Mouse (Mus musculus) heart, adult 2 months (tissue): ENCODE measurements at regions not wholly inside any gene's neighbourhood (a gene's known extent, or its start where the extent isn't known, plus 50 kb on each side); places are given as distances from the start of the nearest gene placed in this dataset.

Source experiments
- CTCF ChIP-seq: fragments of 200-600 bp; IDR thresholded peaks from 2 replicates; pipeline ENCODE4 v1.8.1; 2022; ENCODE audit warnings: antibody characterized with exemption, mild to moderate bottlenecking, moderate library complexity
- EP300 ChIP-seq: fragments of 200-500 bp; IDR thresholded peaks from 2 replicates; pipeline ENCODE4 v1.6.1; 2011; ENCODE audit warnings: low read depth, low read length, control low read depth; ENCODE audit not compliant: insufficient read depth
- POLR2A ChIP-seq: fragments of 200-500 bp; IDR thresholded peaks from 2 replicates; pipeline ENCODE4 v1.6.1; 2011; ENCODE audit warnings: mild to moderate bottlenecking, low read depth, low read length, control low read depth; ENCODE audit not compliant: insufficient read depth

- TF ChIP-seq CTCF (no peak), POLR2A (no peak), EP300 (no peak)
Measured at GRCm38 (mm10) chr10:108043519-108043918, 118.5 kb upstream of the Ppp1r12a start.
